Mouse (Mus musculus) small intestine, adult 2 months (tissue): ENCODE data around the gene C8g. TPM values are rescaled to one million over a fixed set of nuclear protein-coding genes. Genes with fewer than 3 reads are reported as not detected.

Experiments used
- H3K27ac ChIP-seq: fragments of 200-500 bp; 2 replicates; pipeline ENCODE4 v1.5.1; 2012; ENCODE audit warnings: low read depth, low read length, control low read depth, inconsistent platforms; ENCODE audit not compliant: insufficient read depth
- H3K27me3 ChIP-seq: fragments of 200-500 bp; 2 replicates; pipeline ENCODE4 v1.6.1; 2012; ENCODE audit warnings: mild to moderate bottlenecking, moderate library complexity, low read length, inconsistent platforms; ENCODE audit not compliant: control insufficient read depth, insufficient read depth
- H3K36me3 ChIP-seq: fragments of 200-500 bp; 2 replicates; pipeline ENCODE4 v1.6.1; 2012; ENCODE audit warnings: mild to moderate bottlenecking, low read length, control low read depth, inconsistent platforms; ENCODE audit not compliant: control insufficient read depth, insufficient read depth
- H3K4me1 ChIP-seq: fragments of 200-500 bp; 2 replicates; pipeline ENCODE4 v1.6.1; 2012; ENCODE audit warnings: low read length, inconsistent platforms, mixed read lengths; ENCODE audit not compliant: control insufficient read depth, insufficient read depth, insufficient read length
- H3K4me3 ChIP-seq: fragments of 200-500 bp; 2 replicates; pipeline ENCODE4 v1.5.1; 2012; ENCODE audit warnings: low read depth, mild to moderate bottlenecking, control low read depth, inconsistent platforms, low read length, moderate library complexity
- CTCF ChIP-seq: fragments of 200-500 bp; IDR thresholded peaks from 2 replicates; pipeline ENCODE4 v1.5.1; 2012; ENCODE audit warnings: low read depth, mild to moderate bottlenecking, control low read depth, inconsistent platforms, low read length, moderate library complexity, mixed read lengths; ENCODE audit not compliant: insufficient replicate concordance, insufficient read length; ENCODE audit errors: extremely low read depth
- POLR2A ChIP-seq: fragments of 200-500 bp; IDR thresholded peaks from 2 replicates; pipeline ENCODE4 v1.6.1; 2012; ENCODE audit warnings: low read depth, mild to moderate bottlenecking, control low read depth, inconsistent platforms, low read length, moderate library complexity
- WGBS: fragments of 180-500 bp; shearing (Covaris S2); methylation state at CpG from one replicate; pipeline ENCODE4 v1.1.7; 2018; 5-methylcytosine and 5-hydroxymethylcytosine counted together
- polyA plus RNA-seq: library from polyadenylated mRNA; depleted of rRNA; stranded (reverse); fragments of >200 nt; gene quantifications from 2 replicates; pipeline ENCODE4 v1.2.3, GENCODE M21; 2012; rRNA removed

Gene C8g
- 2.1 and 2.2 TPM in 2 replicates for polyA plus RNA-seq

DNA sequence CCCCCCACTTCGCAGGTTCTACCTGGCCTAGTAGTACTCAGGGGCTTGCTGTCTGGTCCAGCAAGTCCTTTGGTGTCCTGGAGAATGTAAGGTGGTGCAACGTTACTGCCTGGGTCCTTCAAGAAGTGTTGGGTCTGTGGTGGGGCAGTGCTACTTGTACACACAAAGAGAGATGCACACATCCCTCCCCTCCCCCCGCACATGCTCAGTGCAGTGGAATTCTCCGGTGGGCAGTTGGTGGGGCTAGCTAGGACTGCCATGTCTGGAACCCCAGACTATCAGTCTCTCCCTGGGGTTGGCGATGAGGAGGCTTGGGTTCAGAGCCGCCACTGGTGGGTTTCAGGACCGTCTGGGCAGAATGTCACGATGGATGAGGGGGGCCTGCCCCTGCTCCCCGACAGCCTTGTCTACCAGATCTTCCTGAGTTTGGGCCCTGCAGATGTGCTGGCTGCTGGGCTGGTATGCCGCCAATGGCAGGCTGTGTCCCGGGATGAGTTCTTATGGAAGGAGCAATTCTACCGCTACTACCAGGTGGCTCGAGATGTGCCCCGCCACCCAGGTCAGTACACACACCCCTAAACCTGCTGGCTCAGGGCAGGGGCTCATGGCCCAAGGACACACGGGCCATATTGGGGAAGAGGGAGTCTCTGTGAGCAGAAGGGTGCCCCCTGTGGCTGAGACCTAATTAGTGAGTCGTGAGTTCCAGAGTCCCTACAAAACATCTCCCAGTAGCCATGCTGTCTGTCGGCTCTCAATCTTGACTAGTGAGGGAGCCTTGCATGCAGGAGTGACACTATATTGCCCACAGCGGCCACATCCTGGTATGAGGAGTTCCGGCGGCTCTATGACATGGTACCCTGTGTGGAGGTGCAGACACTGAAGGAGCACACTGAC, at the start of gene C8g:
Gene C8g, minus strand, starts transcription at position 127 of the 894 bp plus-strand sequence.
- Histone ChIP-seq H3K27me3 (no peaks in the 10 kb centered on the region), H3K36me3 (peaks cover 19% of the 10 kb centered on the region), H3K4me1 (peaks cover 26% of the 10 kb centered on the region), H3K27ac (peak within 1 kb of the TSS; percentile 83), H3K4me3 (peak within 1 kb of the TSS; percentile 94)
- TF ChIP-seq POLR2A (no peak), CTCF (no peak)
- WGBS = 62% methylated on average over 20 of the region's 20 CpGs

DNA sequence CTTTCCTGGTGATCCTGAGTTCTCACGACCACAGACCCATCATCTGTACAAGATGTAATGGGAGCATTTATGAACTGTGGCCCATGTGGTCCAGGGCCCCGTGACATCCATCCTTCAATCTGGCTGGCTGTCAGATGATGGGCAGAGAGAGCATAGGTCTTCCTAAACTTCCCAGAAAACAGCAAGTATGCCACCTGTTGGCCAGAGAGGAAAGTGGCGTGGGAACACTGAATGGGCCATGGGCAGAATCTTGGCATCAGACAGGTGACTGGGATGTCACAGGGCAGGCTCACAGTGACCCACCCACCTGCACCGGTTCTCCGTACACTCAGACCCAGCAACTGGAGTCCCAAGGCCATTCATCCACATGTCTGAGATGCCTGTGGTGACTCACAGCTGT, 49.7 kb upstream of the C8g start:
- H3K4me1 ChIP-seq = peaks cover 15% of the 10 kb centered on the region; the same call in 1 of the 2 replicates
- 19% methylated on average over 5 of the region's 5 CpGs for WGBS
- TF ChIP-seq POLR2A = no peak
- peak; percentile 63; the same call in 1 of the 2 replicates for TF ChIP-seq CTCF

DNA sequence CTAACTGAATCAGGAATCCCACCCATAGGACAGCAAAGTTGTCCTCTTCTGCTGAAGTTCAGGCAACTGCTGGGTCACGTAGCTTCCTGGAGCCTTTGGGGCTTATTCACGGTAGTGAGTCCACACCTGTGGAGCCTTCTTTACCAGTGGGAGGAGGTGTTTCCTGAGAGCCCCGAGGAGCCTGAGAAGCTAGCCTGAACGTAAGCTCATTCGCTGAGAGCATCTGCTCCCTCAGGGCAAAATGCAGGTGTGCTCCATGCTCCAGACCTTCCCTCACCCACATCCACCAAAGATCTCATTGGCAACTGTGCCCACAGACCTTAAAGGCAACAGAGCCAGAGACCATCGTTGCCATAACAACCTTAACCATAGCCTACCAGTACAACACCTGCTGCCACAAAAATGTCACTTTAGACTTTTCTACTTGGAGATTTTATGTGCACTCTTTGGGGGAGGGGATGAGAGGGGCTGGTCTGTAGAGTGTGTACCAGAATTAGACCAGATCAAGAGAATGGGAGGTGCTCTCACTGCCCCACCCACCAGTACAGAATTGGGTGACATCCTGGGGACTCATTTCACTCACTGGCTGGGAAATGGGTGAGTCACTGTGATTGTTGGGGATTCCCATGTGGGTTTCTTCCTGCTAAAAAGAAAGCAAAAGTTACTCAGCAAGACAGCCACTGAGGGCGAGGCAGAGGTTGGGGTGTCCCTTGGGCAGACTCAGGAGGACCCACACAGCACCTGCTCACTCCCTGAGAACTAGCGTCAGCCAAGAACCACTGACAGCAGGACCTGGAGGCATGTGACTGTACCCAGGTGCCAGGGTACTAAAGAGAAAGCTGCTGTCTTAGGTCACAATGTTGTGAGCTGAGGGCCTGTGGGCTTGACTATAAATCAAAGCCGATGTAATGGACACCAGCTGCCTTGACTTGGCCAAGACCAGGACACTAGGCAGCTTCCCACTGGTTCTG, 47.8 kb upstream of the C8g start:
- Histone ChIP-seq H3K27me3 (no peaks in the 10 kb centered on the region), H3K27ac (peak overlapping the region; percentile 56), H3K36me3 (no peaks in the 10 kb centered on the region), H3K4me1 (peaks cover 17% of the 10 kb centered on the region), H3K4me3 (no peak overlapping the region)
- no peak for TF ChIP-seq CTCF
- TF ChIP-seq POLR2A = no peak
- 40% methylated on average over 9 of the region's 9 CpGs for WGBS

More for the DNA sequence above, 49.7 kb upstream of the C8g start:
- Histone ChIP-seq H3K4me3 (no peak overlapping the region), H3K27me3 (no peaks in the 10 kb centered on the region), H3K27ac (no peak overlapping the region), H3K36me3 (no peaks in the 10 kb centered on the region)

DNA sequence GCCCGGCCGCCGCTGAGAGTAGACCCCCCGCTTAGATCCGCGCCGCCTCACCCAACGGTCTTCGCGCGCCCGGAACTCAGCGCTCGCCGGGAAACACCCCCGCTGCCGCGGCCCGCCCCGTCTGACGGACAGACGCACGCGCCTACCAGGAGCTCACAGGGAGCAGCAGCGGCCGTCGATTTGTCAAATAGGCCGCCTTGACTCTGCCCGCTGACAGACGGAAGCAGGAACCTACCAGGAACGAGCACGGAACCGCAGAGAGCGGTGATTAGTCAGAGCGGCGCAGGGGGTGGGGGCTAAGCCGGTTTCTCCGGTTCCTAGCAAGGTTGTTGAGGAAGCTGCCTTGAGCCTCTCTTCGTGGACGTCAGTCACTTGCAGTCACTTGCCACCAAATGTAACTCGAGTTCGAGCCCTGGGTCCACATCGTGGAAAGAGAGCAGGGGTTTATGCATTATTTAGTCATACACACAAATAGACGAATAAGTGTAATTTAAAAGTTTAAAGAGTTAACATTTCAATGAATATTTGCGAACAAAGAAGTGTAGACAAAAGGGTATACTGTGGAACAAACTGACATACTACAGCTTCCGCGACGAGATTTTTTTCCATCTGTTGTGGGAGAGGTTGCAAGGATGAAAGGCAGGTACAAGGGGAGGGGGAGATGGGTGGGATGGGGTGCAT, 45.4 kb upstream of the C8g start, which contains the start of gene Traf2:
Gene Traf2, minus strand, starts transcription at position 130 of the 681 bp plus-strand sequence.
- H3K4me1 ChIP-seq = peaks cover 18% of the 10 kb centered on the region
- 3% methylated on average over 48 of the region's 48 CpGs for WGBS
- H3K27ac ChIP-seq = peak within 1 kb of the TSS; percentile 74
- H3K27me3 ChIP-seq = no peaks in the 10 kb centered on the region
- H3K36me3 ChIP-seq = no peaks in the 10 kb centered on the region
- H3K4me3 ChIP-seq = peak within 1 kb of the TSS; percentile 98
- peak; percentile 48 for TF ChIP-seq POLR2A
- TF ChIP-seq CTCF = no peak

DNA sequence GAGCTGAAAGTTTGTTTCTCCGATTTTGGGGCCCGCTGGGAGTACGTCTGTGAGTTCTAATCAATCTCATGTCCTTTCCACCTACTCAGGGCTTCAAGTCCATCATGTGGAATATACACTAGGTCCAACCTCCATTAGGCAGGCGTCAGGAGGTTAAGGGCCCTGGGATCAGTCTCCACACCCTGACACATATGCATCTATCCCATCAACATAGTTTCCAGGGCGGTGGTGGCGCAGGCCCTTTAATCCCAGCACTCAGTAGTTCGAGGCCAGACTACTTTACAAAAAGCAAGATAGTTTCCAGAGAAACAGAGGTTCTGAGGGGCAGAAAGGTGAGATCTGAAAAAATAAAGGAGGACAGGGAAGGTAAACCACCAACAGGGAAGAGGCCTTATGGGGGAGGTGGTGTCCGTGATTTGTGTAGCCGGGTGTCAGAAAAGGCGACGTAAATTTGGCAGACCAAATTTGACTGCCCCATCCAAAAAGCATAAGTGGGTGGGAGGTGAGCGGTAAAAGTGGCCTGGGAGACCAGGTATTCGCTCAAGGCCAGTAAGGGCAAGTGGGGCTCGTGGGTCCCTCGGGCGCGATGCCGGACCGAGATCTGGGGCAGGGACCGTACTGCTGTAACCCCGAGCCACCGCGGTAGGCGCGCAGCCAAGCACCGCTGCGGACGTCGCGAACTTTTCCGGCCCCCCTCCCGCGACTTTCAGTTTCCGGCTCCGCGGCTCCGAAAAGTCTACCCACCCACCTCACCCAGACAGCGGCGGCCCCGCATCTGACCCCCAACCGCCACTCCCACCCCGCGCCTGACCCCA, 44.7 kb upstream of the C8g start:
- H3K4me1 ChIP-seq = peaks cover 22% of the 10 kb centered on the region
- no peaks in the 10 kb centered on the region for H3K27me3 ChIP-seq
- H3K36me3 ChIP-seq = no peaks in the 10 kb centered on the region
- H3K27ac ChIP-seq = peak overlapping the region; percentile 74
- 3% methylated on average over 43 of the region's 43 CpGs for WGBS
- TF ChIP-seq CTCF = no peak
- no peak for TF ChIP-seq POLR2A
- peak overlapping the region; percentile 98 for H3K4me3 ChIP-seq

DNA sequence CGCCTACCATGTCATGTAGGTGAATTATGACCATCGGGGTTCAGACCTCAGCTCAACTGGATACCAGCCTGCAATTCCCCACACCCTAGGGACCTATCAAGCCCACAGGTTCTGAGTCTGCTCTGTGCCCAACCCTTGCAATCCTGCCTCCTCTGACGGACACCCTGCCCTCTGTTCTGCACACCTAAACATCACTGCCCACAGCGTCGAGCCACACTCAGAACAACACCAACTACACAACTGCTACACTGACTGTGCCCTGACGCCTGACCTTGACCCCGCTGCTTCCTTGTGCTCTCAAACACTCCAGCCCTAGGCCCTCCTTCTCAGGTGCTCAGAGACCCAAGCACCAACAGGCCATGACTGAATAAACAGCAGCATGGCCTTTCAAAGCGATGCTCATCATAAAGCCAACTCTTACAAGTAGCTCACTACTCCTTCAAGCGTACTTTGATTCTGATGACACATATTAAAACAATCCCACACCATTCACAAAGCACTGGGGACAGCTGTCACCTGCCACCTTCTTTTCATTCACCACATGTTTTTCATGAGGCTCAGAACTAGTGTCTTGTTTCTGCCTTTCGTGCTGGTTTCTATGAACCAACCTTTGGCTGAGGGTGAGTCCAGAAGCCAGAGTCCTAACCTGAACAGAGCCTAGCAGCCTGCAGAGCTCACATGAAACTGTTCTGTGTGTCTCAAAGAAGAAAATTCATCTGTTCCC, 40.3 kb upstream of the C8g start:
- no peak overlapping the region for H3K27ac ChIP-seq
- H3K4me3 ChIP-seq = no peak overlapping the region
- peaks cover 8% of the 10 kb centered on the region for H3K4me1 ChIP-seq
- TF ChIP-seq POLR2A (no peak), CTCF (no peak)
- H3K27me3 ChIP-seq = no peaks in the 10 kb centered on the region
- 73% methylated on average over 10 of the region's 10 CpGs for WGBS
- peaks cover 16% of the 10 kb centered on the region for H3K36me3 ChIP-seq
